Mouse (Mus musculus) midbrain, embryonic 10.5 days (tissue): ENCODE results near the gene Trio. TPM values are rescaled to one million over a fixed set of nuclear protein-coding genes. Genes with fewer than 3 reads are reported as not detected.

Experiments used
- DNase-seq: peaks from one replicate; pipeline ENCODE4 v3.0.0-alpha.2; 2017; ENCODE audit warnings: low spot score
- H3K27ac ChIP-seq: fragments of 300-500 bp; sonication (generic); replicated peaks from 2 replicates; pipeline ENCODE4 v1.5.1; 2016; ENCODE audit warnings: mild to moderate bottlenecking
- H3K27me3 ChIP-seq: fragments of 300-500 bp; sonication (generic); 2 replicates; pipeline ENCODE4 v1.6.1; 2016; ENCODE audit warnings: low read depth, mild to moderate bottlenecking; ENCODE audit not compliant: poor library complexity, severe bottlenecking
- H3K36me3 ChIP-seq: fragments of 300-500 bp; sonication (generic); 2 replicates; pipeline ENCODE4 v1.6.1; 2016; ENCODE audit warnings: mild to moderate bottlenecking, moderate library complexity
- H3K4me1 ChIP-seq: fragments of 300-500 bp; sonication (generic); 2 replicates; pipeline ENCODE4 v1.6.1; 2016
- H3K4me3 ChIP-seq: fragments of 300-500 bp; sonication (generic); 2 replicates; pipeline ENCODE4 v1.5.1; 2016; ENCODE audit warnings: mild to moderate bottlenecking, moderate library complexity
- H3K9me3 ChIP-seq: fragments of 300-500 bp; sonication (generic); replicated peaks from 2 replicates; pipeline ENCODE4 v1.6.1; 2016; ENCODE audit warnings: mild to moderate bottlenecking
- WGBS: fragments of 180-500 bp; shearing (Covaris S2); methylation state at CpG from one replicate; pipeline ENCODE4 v1.1.7; 2016; 5-methylcytosine and 5-hydroxymethylcytosine counted together
- polyA plus RNA-seq: library from polyadenylated mRNA; unstranded; fragments of >200 nt; fragmentation: Nextera tagmentation; extraction: Ambion mirVana; gene quantifications from 2 replicates; pipeline ENCODE4 v1.2.1, GENCODE M21; 2016

The Trio gene
- polyA plus RNA-seq: 19.0 and 24.6 TPM in 2 replicates

GRCm38 (mm10) chr15:28025447-28026166, at the start of gene Trio:
Gene Trio (minus strand): TSS chr15:28025848.
- Histone ChIP-seq H3K9me3 (no peaks in the 10 kb centered on the region), H3K36me3 (no peaks in the 10 kb centered on the region), H3K27me3 (peaks cover 38% of the 10 kb centered on the region), H3K4me3 (peak within 1 kb of the TSS; percentile 98), H3K4me1 (peaks cover 46% of the 10 kb centered on the region), H3K27ac (peak within 1 kb of the TSS; percentile 97)
- DNase-seq: peak; percentile 99
- 2% methylated on average over 94 of the region's 94 CpGs for WGBS

GRCm38 (mm10) chr15:28074416-28074970, 48.8 kb upstream of the Trio start:
- no peak for DNase-seq
- Histone ChIP-seq H3K9me3 (no peaks in the 10 kb centered on the region), H3K36me3 (no peaks in the 10 kb centered on the region), H3K27ac (no peak overlapping the region), H3K4me1 (peaks cover 11% of the 10 kb centered on the region), H3K4me3 (no peak overlapping the region), H3K27me3 (peaks cover 20% of the 10 kb centered on the region)
- 93% methylated on average over 4 of the region's 4 CpGs for WGBS

GRCm38 (mm10) chr15:28071601-28072000, 46.0 kb upstream of the Trio start:
- no peak overlapping the region for H3K4me3 ChIP-seq
- peaks cover 20% of the 10 kb centered on the region for H3K27me3 ChIP-seq
- peaks cover 11% of the 10 kb centered on the region for H3K4me1 ChIP-seq
- H3K36me3 ChIP-seq: no peaks in the 10 kb centered on the region
- no peaks in the 10 kb centered on the region for H3K9me3 ChIP-seq
- H3K27ac ChIP-seq: no peak overlapping the region
- DNase-seq: no peak
- 38% methylated on average over 7 of the region's 7 CpGs for WGBS

- Histone ChIP-seq H3K27ac (no peak overlapping the region), H3K27me3 (peaks cover 20% of the 10 kb centered on the region), H3K36me3 (no peaks in the 10 kb centered on the region), H3K4me1 (peaks cover 11% of the 10 kb centered on the region), H3K9me3 (no peaks in the 10 kb centered on the region), H3K4me3 (peak overlapping the region; percentile 18; the same call in 1 of the 2 replicates)
- 3% methylated on average over 12 of the region's 12 CpGs for WGBS
- no peak for DNase-seq
Observed at GRCm38 (mm10) chr15:28070771-28071419, 45.2 kb upstream of the Trio start.

- Histone ChIP-seq H3K9me3 (no peaks in the 10 kb centered on the region), H3K27ac (no peak overlapping the region), H3K4me1 (peaks cover 11% of the 10 kb centered on the region), H3K36me3 (no peaks in the 10 kb centered on the region), H3K27me3 (peaks cover 20% of the 10 kb centered on the region), H3K4me3 (no peak overlapping the region)
- 62% methylated on average over 5 of the region's 5 CpGs for WGBS
- no peak for DNase-seq
Observed at GRCm38 (mm10) chr15:28070221-28070620, 44.6 kb upstream of the Trio start.

- Histone ChIP-seq H3K27ac (no peak overlapping the region), H3K4me3 (no peak overlapping the region), H3K9me3 (0 out of 2 replicates have a peak, but pooled peaks cover 4% of the 10 kb centered on the region), H3K27me3 (peaks cover 30% of the 10 kb centered on the region), H3K36me3 (no peaks in the 10 kb centered on the region), H3K4me1 (peaks cover 20% of the 10 kb centered on the region)
- no peak for DNase-seq
Observed at GRCm38 (mm10) chr15:28067373-28067772, 41.7 kb upstream of the Trio start.

GRCm38 (mm10) chr15:28066468-28066867, 40.8 kb upstream of the Trio start:
- no peak overlapping the region for H3K4me3 ChIP-seq
- H3K9me3 ChIP-seq: 0 out of 2 replicates have a peak, but pooled peaks cover 4% of the 10 kb centered on the region
- H3K27ac ChIP-seq: no peak overlapping the region
- peaks cover 20% of the 10 kb centered on the region for H3K4me1 ChIP-seq
- DNase-seq: no peak
- no peaks in the 10 kb centered on the region for H3K36me3 ChIP-seq
- H3K27me3 ChIP-seq: peaks cover 32% of the 10 kb centered on the region
- 88% methylated on average over 2 of the region's 2 CpGs for WGBS

GRCm38 (mm10) chr15:28065572-28065971, 39.9 kb upstream of the Trio start:
- Histone ChIP-seq H3K9me3 (0 out of 2 replicates have a peak, but pooled peaks cover 8% of the 10 kb centered on the region), H3K27me3 (peaks cover 30% of the 10 kb centered on the region), H3K4me3 (no peak overlapping the region), H3K27ac (no peak overlapping the region), H3K4me1 (peaks cover 18% of the 10 kb centered on the region), H3K36me3 (no peaks in the 10 kb centered on the region)
- WGBS: 83% methylated on average over 5 of the region's 5 CpGs
- DNase-seq: no peak

GRCm38 (mm10) chr15:28064733-28065088, 39.1 kb upstream of the Trio start:
- H3K27ac ChIP-seq: no peak overlapping the region
- no peak for DNase-seq
- WGBS: 34% methylated on average over 1 of the region's 1 CpGs
- H3K4me1 ChIP-seq: peaks cover 24% of the 10 kb centered on the region
- H3K27me3 ChIP-seq: peaks cover 33% of the 10 kb centered on the region
- H3K36me3 ChIP-seq: no peaks in the 10 kb centered on the region
- peaks cover 11% of the 10 kb centered on the region; the same call in 1 of the 2 replicates for H3K9me3 ChIP-seq
- no peak overlapping the region for H3K4me3 ChIP-seq

- WGBS: 55% methylated on average over 13 of the region's 13 CpGs
- Histone ChIP-seq H3K4me3 (no peak overlapping the region), H3K27ac (no peak overlapping the region), H3K27me3 (peaks cover 38% of the 10 kb centered on the region), H3K4me1 (peaks cover 24% of the 10 kb centered on the region), H3K36me3 (no peaks in the 10 kb centered on the region), H3K9me3 (peaks cover 11% of the 10 kb centered on the region; the same call in 1 of the 2 replicates)
- DNase-seq: no peak
Observed at GRCm38 (mm10) chr15:28064081-28064732, 38.6 kb upstream of the Trio start.

- Histone ChIP-seq H3K4me1 (peaks cover 27% of the 10 kb centered on the region), H3K4me3 (no peak overlapping the region), H3K9me3 (peaks cover 11% of the 10 kb centered on the region; the same call in 1 of the 2 replicates), H3K27ac (no peak overlapping the region), H3K27me3 (peaks cover 45% of the 10 kb centered on the region), H3K36me3 (no peaks in the 10 kb centered on the region)
- WGBS: 99% methylated on average over 2 of the region's 2 CpGs
- DNase-seq: no peak
Observed at GRCm38 (mm10) chr15:28063466-28063865, 37.8 kb upstream of the Trio start.

GRCm38 (mm10) chr15:28062016-28062415, 36.4 kb upstream of the Trio start:
- DNase-seq: no peak
- H3K27me3 ChIP-seq: peaks cover 52% of the 10 kb centered on the region
- H3K4me3 ChIP-seq: no peak overlapping the region
- H3K9me3 ChIP-seq: peaks cover 11% of the 10 kb centered on the region; the same call in 1 of the 2 replicates
- H3K27ac ChIP-seq: no peak overlapping the region
- WGBS: 97% methylated on average over 3 of the region's 3 CpGs
- peaks cover 41% of the 10 kb centered on the region for H3K4me1 ChIP-seq
- no peaks in the 10 kb centered on the region for H3K36me3 ChIP-seq
